Mouse (Mus musculus) midbrain, embryonic 11.5 days (tissue): ENCODE measurements around the gene Clrn1. TPM values are rescaled to one million over a fixed set of nuclear protein-coding genes. Genes with fewer than 3 reads are reported as not detected.

ENCODE experiments used
- ATAC-seq: fragments of 200-750 bp; cut with Nextera tagmentation; 2 replicates; pipeline ENCODE4 v1.8.0; 2017; ENCODE audit warnings: moderate TSS enrichment, moderate library complexity; ENCODE audit not compliant: low FRiP score
- DNase-seq: peaks from one replicate; pipeline ENCODE4 v3.0.0; 2015; ENCODE audit warnings: low spot score; ENCODE audit errors: missing footprints
- H3K27ac ChIP-seq: fragments of 300-500 bp; sonication (generic); 2 replicates; pipeline ENCODE4 v1.5.1; 2014; ENCODE audit warnings: low read depth, low read length
- H3K27me3 ChIP-seq: fragments of 300-500 bp; sonication (generic); 2 replicates; pipeline ENCODE4 v1.6.1; 2014; ENCODE audit warnings: mild to moderate bottlenecking, low read length, moderate library complexity, mixed read lengths; ENCODE audit not compliant: control insufficient read depth, insufficient read depth
- H3K36me3 ChIP-seq: fragments of 300-500 bp; sonication (generic); 2 replicates; pipeline ENCODE4 v1.6.1; 2014; ENCODE audit warnings: mild to moderate bottlenecking, low read length, moderate library complexity, mixed read lengths; ENCODE audit not compliant: control insufficient read depth, insufficient read depth
- H3K4me1 ChIP-seq: fragments of 300-500 bp; sonication (generic); 2 replicates; pipeline ENCODE4 v1.6.1; 2014; ENCODE audit warnings: low read length; ENCODE audit not compliant: control insufficient read depth, insufficient read depth
- H3K4me2 ChIP-seq: fragments of 300-500 bp; sonication (generic); 2 replicates; pipeline ENCODE4 v1.6.1; 2014; ENCODE audit warnings: mild to moderate bottlenecking, moderate library complexity
- H3K4me3 ChIP-seq: fragments of 300-500 bp; sonication (generic); 2 replicates; pipeline ENCODE4 v1.5.1; 2014; ENCODE audit warnings: low read depth, low read length
- H3K9ac ChIP-seq: fragments of 300-500 bp; sonication (generic); 2 replicates; pipeline ENCODE4 v1.6.1; 2014; ENCODE audit warnings: low read length
- H3K9me3 ChIP-seq: fragments of 300-500 bp; sonication (generic); 2 replicates; pipeline ENCODE4 v1.6.1; 2016; ENCODE audit warnings: low read length; ENCODE audit not compliant: control insufficient read depth
- WGBS: fragments of 180-500 bp; shearing (Covaris S2); extraction: QIAGEN DNeasy Blood & Tissue Kit; methylation state at CpG from one replicate; pipeline ENCODE4 v1.1.7; 2014; 5-methylcytosine and 5-hydroxymethylcytosine counted together
- polyA plus RNA-seq: library from polyadenylated mRNA; unstranded; fragments of >200 nt; fragmentation: Nextera tagmentation; extraction: Ambion mirVana; gene quantifications from 2 replicates; pipeline ENCODE4 v1.2.1, GENCODE M21; 2014

The Clrn1 gene
- 0.29 TPM in 1 of 2 replicates, not detected in the other for polyA plus RNA-seq

DNA sequence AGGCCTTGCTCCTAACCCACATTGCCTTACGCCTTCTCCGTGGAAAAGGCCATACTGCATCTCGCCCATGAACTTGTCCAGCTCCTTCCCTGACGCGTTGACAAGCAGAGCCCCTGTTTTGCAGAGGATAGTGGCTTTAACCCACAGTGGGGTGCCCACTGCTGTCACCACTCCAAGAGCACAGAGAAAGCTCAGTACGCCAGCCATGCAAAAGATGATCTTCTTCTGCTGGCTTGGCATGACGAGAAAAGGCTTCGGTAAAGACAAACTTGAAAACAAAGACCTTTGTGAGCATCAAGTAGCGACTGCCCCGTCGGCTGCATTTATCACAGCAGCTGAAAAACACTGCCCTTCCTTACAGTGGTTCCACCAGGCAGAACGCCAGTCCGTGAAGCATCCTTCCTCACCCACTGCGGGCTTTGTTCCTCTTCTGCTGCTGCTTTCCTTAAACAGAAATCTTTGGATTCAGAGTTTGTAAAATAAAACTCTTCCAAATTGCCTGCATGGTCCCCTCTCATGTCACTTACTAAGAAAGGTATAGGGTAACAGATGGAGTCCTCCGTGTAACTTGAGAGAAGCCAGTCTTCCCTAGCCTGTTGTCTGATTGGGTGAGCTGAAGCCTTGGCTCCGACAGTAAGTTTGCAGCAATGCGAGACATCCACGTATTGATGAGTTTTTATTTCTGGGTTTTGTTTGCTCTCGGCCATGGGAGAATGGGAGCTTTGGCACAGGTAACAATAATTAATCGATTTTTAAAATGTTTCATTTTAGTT is at the start of gene Clrn1:
Gene Clrn1, minus strand, starts transcription at position 540 of the 773 bp plus-strand sequence.
- WGBS = 73% methylated on average over 20 of the region's 20 CpGs
- no peak for DNase-seq
- Histone ChIP-seq H3K4me1 (0 out of 2 replicates have a peak, but pooled peaks cover 5% of the 10 kb centered on the region), H3K36me3 (no peaks in the 10 kb centered on the region), H3K9ac (no peak within 1 kb of the TSS), H3K9me3 (no peaks in the 10 kb centered on the region), H3K4me2 (no peak within 1 kb of the TSS), H3K27me3 (no peaks in the 10 kb centered on the region), H3K27ac (no peak within 1 kb of the TSS), H3K4me3 (no peak within 1 kb of the TSS)
- ATAC-seq = no peak

- no peak for ATAC-seq
- Histone ChIP-seq H3K9me3 (no peaks in the 10 kb centered on the region), H3K4me3 (no peak overlapping the region), H3K27ac (no peak overlapping the region), H3K9ac (no peak overlapping the region), H3K36me3 (no peaks in the 10 kb centered on the region), H3K27me3 (no peaks in the 10 kb centered on the region), H3K4me1 (no peaks in the 10 kb centered on the region), H3K4me2 (no peak overlapping the region)
- 68% methylated on average over 7 of the region's 7 CpGs for WGBS
- DNase-seq = peak; percentile 26
Observed at GRCm38 (mm10) chr3:58924027-58924426, 38.9 kb upstream of the Clrn1 start.

DNA sequence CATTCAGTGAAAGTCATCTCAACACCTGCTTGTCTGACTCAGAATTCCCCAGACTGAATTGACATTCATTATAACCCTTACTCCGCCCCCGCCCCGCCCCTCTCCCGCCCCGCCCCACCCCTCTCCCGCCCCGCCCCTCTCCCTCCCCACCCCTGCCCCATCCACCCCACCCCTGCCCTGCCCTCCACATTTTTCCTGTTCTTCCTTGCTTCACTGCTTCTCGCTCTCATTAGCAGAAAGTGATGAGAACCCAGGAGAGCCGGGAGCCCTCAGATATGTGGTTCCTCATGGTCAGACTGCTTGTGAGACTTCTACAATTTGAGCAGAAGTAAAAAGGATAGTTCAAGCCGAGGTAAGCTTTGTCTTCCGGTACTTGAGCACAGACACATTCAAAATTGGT is 38.0 kb upstream of the Clrn1 start:
- no peak for DNase-seq
- Histone ChIP-seq H3K36me3 (no peaks in the 10 kb centered on the region), H3K27me3 (no peaks in the 10 kb centered on the region), H3K4me3 (no peak overlapping the region), H3K9me3 (no peaks in the 10 kb centered on the region), H3K27ac (no peak overlapping the region), H3K4me2 (no peak overlapping the region), H3K4me1 (no peaks in the 10 kb centered on the region), H3K9ac (no peak overlapping the region)
- 71% methylated on average over 7 of the region's 11 CpGs for WGBS
- no peak for ATAC-seq

- Histone ChIP-seq H3K9me3 (no peaks in the 10 kb centered on the region), H3K27me3 (no peaks in the 10 kb centered on the region), H3K27ac (no peak overlapping the region), H3K9ac (no peak overlapping the region), H3K4me1 (no peaks in the 10 kb centered on the region), H3K36me3 (no peaks in the 10 kb centered on the region), H3K4me3 (no peak overlapping the region), H3K4me2 (no peak overlapping the region)
- DNase-seq = no peak
- 48% methylated on average over 7 of the region's 7 CpGs for WGBS
- ATAC-seq = no peak
Observed at GRCm38 (mm10) chr3:58922636-58923035, 37.5 kb upstream of the Clrn1 start.

DNA sequence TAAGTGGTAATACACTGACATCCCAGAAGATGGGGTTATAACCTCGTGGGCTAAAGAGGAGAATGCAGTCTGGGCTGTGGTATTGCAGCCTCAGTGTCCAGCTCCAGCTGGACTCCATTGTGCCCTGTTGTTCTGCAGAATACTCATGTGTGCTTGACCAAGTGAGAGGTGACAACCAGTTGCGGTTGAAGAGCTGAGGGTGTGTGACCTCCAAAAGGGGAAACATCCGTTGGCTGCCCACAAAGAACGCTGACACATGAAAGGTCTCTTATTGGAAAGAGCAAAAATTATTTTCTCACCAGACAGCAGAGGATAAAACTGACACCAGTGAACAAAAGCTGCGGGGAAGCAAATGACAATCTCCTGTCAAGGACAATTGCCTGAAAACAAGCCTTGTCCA is 36.2 kb upstream of the Clrn1 start:
- DNase-seq = no peak
- no peak overlapping the region for H3K4me3 ChIP-seq
- no peaks in the 10 kb centered on the region for H3K27me3 ChIP-seq
- 66% methylated on average over 5 of the region's 5 CpGs for WGBS
- no peaks in the 10 kb centered on the region for H3K9me3 ChIP-seq
- H3K27ac ChIP-seq = no peak overlapping the region
- no peaks in the 10 kb centered on the region for H3K4me1 ChIP-seq
- ATAC-seq = no peak
- no peak overlapping the region for H3K4me2 ChIP-seq
- H3K9ac ChIP-seq = no peak overlapping the region
- H3K36me3 ChIP-seq = no peaks in the 10 kb centered on the region

DNA sequence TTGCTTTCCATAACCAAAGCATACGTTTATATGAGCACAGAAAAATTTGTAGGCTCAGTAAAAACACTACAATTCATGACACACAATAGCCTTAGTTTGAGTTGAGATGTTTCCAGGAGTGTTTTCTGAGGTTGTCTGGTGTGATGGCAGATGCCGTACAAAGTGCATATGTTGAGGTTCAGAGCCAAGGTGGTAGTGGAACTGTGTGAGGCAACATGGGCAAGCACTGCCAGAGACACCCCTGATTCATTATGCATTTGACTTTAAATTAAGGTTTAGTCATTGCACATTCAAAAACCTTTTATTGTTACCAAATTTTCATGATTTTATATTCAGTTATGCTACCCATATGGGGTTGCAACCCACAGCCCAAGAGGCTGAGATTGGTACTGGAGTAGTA is 19.5 kb upstream of the Clrn1 start:
- no peaks in the 10 kb centered on the region for H3K4me1 ChIP-seq
- no peak for DNase-seq
- no peaks in the 10 kb centered on the region for H3K27me3 ChIP-seq
- no peak overlapping the region for H3K4me3 ChIP-seq
- WGBS = 87% methylated on average over 2 of the region's 2 CpGs
- H3K9me3 ChIP-seq = no peaks in the 10 kb centered on the region
- ATAC-seq = no peak
- no peaks in the 10 kb centered on the region for H3K36me3 ChIP-seq
- no peak overlapping the region for H3K4me2 ChIP-seq
- H3K9ac ChIP-seq = no peak overlapping the region
- no peak overlapping the region for H3K27ac ChIP-seq

GRCm38 (mm10) chr3:58902051-58902758 is 17.1 kb upstream of the Clrn1 start:
- WGBS = 93% methylated on average over 13 of the region's 13 CpGs

GRCm38 (mm10) chr3:58895131-58895530 is 10.0 kb upstream of the Clrn1 start:
- no peaks in the 10 kb centered on the region for H3K27me3 ChIP-seq
- DNase-seq (no peak), ATAC-seq (no peak)
- no peak overlapping the region for H3K27ac ChIP-seq
- H3K4me3 ChIP-seq = no peak overlapping the region
- no peak overlapping the region for H3K9ac ChIP-seq
- H3K4me1 ChIP-seq = no peaks in the 10 kb centered on the region
- no peaks in the 10 kb centered on the region for H3K9me3 ChIP-seq
- 86% methylated on average over 5 of the region's 5 CpGs for WGBS
- no peaks in the 10 kb centered on the region for H3K36me3 ChIP-seq
- H3K4me2 ChIP-seq = no peak overlapping the region

More at GRCm38 (mm10) chr3:58902051-58902758, 17.1 kb upstream of the Clrn1 start:
- H3K4me3 ChIP-seq = no peak overlapping the region
- no peak overlapping the region for H3K27ac ChIP-seq
- H3K4me2 ChIP-seq = no peak overlapping the region
- H3K9ac ChIP-seq = no peak overlapping the region
- no peaks in the 10 kb centered on the region for H3K36me3 ChIP-seq
- ATAC-seq (no peak), DNase-seq (peak; percentile 37)
- H3K9me3 ChIP-seq = no peaks in the 10 kb centered on the region
- no peaks in the 10 kb centered on the region for H3K4me1 ChIP-seq
- no peaks in the 10 kb centered on the region for H3K27me3 ChIP-seq

GRCm38 (mm10) chr3:58894529-58894928 is 9.4 kb upstream of the Clrn1 start:
- DNase-seq = peak; percentile 44
- WGBS = 89% methylated on average over 3 of the region's 3 CpGs
- no peak for ATAC-seq
- H3K4me1 ChIP-seq = no peaks in the 10 kb centered on the region
- H3K27me3 ChIP-seq = no peaks in the 10 kb centered on the region
- no peak overlapping the region for H3K27ac ChIP-seq
- no peak overlapping the region for H3K9ac ChIP-seq
- no peaks in the 10 kb centered on the region for H3K9me3 ChIP-seq
- H3K4me2 ChIP-seq = no peak overlapping the region
- H3K36me3 ChIP-seq = no peaks in the 10 kb centered on the region
- no peak overlapping the region for H3K4me3 ChIP-seq
